Mouse (Mus musculus) midbrain, embryonic 15.5 days (tissue): ENCODE results near the gene Ddx54. TPM values are rescaled to one million over a fixed set of nuclear protein-coding genes. Genes with fewer than 3 reads are reported as not detected.

Source experiments
- ATAC-seq: fragments of 200-750 bp; cut with Nextera tagmentation; replicated peaks from 2 replicates; pipeline ENCODE4 v1.8.0; 2017; ENCODE audit warnings: moderate TSS enrichment
- H3K27ac ChIP-seq: fragments of 300-500 bp; sonication (generic); 2 replicates; pipeline ENCODE4 v1.5.1; 2015; ENCODE audit warnings: mild to moderate bottlenecking, inconsistent platforms
- H3K27me3 ChIP-seq: fragments of 300-500 bp; sonication (generic); replicated peaks from 2 replicates; pipeline ENCODE4 v1.6.1; 2015; ENCODE audit warnings: inconsistent platforms
- H3K36me3 ChIP-seq: fragments of 300-500 bp; sonication (generic); replicated peaks from 2 replicates; pipeline ENCODE4 v1.6.1; 2015; ENCODE audit warnings: inconsistent platforms
- H3K4me1 ChIP-seq: fragments of 300-500 bp; sonication (generic); 2 replicates; pipeline ENCODE4 v1.6.1; 2015; ENCODE audit warnings: inconsistent platforms
- H3K4me2 ChIP-seq: fragments of 300-500 bp; sonication (generic); 2 replicates; pipeline ENCODE4 v1.6.1; 2015; ENCODE audit warnings: inconsistent platforms, mild to moderate bottlenecking, moderate library complexity
- H3K4me3 ChIP-seq: fragments of 300-500 bp; sonication (generic); 2 replicates; pipeline ENCODE4 v1.5.1; 2015; ENCODE audit warnings: mild to moderate bottlenecking, inconsistent platforms
- H3K9ac ChIP-seq: fragments of 300-500 bp; sonication (generic); 2 replicates; pipeline ENCODE4 v1.6.1; 2015; ENCODE audit warnings: mild to moderate bottlenecking, inconsistent platforms
- H3K9me3 ChIP-seq: fragments of 300-500 bp; sonication (generic); 2 replicates; pipeline ENCODE4 v1.6.1; 2016; ENCODE audit warnings: inconsistent platforms
- WGBS: fragments of 180-500 bp; shearing (Covaris S2); methylation state at CpG from one replicate; pipeline ENCODE4 v1.1.7; 2015; ENCODE audit warnings: mixed read lengths; 5-methylcytosine and 5-hydroxymethylcytosine counted together
- polyA plus RNA-seq: library from polyadenylated mRNA; unstranded; fragments of >200 nt; fragmentation: Nextera tagmentation; extraction: Ambion mirVana; gene quantifications from 2 replicates; pipeline ENCODE4 v1.2.1, GENCODE M21; 2015

Gene Ddx54
- polyA plus RNA-seq, 1 experiment from 2014 or later = 39.9 TPM

- 0 out of 2 replicates have a peak, but pooled peaks cover under 1% of the 10 kb centered on the region for H3K27me3 ChIP-seq
- ATAC-seq = no peak
- H3K4me2 ChIP-seq = no peak overlapping the region
- 85% methylated on average over 5 of the region's 5 CpGs for whole genome bisulfite sequencing
- no peak overlapping the region for H3K27ac ChIP-seq
- no peak overlapping the region for H3K4me3 ChIP-seq
- no peaks in the 10 kb centered on the region for H3K36me3 ChIP-seq
- H3K9ac ChIP-seq = no peak overlapping the region
- peaks cover 5% of the 10 kb centered on the region for H3K4me1 ChIP-seq
- no peaks in the 10 kb centered on the region for H3K9me3 ChIP-seq
Measured at GRCm38 (mm10) chr5:120635633-120636032, 23.1 kb downstream of the Ddx54 start.

- Histone ChIP-seq H3K4me1 (no peaks in the 10 kb centered on the region), H3K27ac (no peak overlapping the region), H3K9ac (no peak overlapping the region), H3K4me3 (no peak overlapping the region), H3K9me3 (no peaks in the 10 kb centered on the region), H3K4me2 (no peak overlapping the region), H3K27me3 (no peaks in the 10 kb centered on the region), H3K36me3 (no peaks in the 10 kb centered on the region)
- WGBS = 92% methylated on average over 7 of the region's 7 CpGs
- ATAC-seq = no peak
Measured at GRCm38 (mm10) chr5:120640094-120640493, 27.6 kb downstream of the Ddx54 start.

DNA sequence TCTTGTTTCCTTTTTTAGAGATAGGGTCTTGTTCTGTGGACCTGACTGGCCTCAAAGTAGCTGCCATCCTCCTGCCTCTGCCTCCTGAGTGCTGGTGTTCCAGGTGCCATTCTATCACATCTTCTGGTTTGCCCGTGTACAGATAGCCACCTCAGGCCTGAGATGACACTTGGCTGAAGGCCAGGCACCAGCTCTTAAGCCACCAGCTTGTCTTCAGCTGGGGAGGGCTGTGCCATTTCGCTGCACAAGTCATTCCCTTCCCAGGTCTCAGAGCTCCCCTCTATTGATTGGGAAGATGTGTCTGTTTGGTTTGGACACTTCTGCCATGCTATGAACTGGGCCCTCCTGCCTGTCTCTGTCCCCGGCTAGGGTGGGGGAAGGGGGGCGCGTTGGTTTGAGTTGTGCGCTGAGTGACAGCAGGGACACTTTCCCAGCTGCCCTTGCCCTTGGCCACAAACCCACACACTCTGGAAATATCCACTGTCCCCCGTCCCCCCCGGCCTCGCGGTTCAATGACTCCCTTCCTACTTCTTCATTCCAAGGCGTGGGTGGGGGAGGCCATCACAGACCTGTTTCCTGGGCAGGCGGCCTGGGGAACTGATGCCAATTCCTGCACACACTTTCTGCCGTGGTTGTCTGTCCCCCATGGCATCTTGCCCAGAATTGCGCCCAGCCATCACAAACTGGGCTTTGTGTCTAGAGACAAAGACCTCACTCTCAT, 31.0 kb downstream of the Ddx54 start:
- Histone ChIP-seq H3K9ac (no peak overlapping the region), H3K36me3 (no peaks in the 10 kb centered on the region), H3K9me3 (no peaks in the 10 kb centered on the region), H3K27me3 (peaks cover 10% of the 10 kb centered on the region), H3K4me3 (no peak overlapping the region), H3K4me2 (no peak overlapping the region), H3K27ac (no peak overlapping the region), H3K4me1 (peaks cover 2% of the 10 kb centered on the region)
- no peak for ATAC-seq
- 77% methylated on average over 14 of the region's 14 CpGs for WGBS

GRCm38 (mm10) chr5:120644227-120644626, 31.7 kb downstream of the Ddx54 start:
- Histone ChIP-seq H3K27ac (no peak overlapping the region), H3K9me3 (no peaks in the 10 kb centered on the region), H3K4me3 (no peak overlapping the region), H3K9ac (no peak overlapping the region), H3K36me3 (no peaks in the 10 kb centered on the region), H3K4me1 (peaks cover 9% of the 10 kb centered on the region), H3K4me2 (no peak overlapping the region), H3K27me3 (peaks cover 17% of the 10 kb centered on the region)
- ATAC-seq = no peak
- 82% methylated on average over 3 of the region's 3 CpGs for WGBS

GRCm38 (mm10) chr5:120645851-120646250, 33.3 kb downstream of the Ddx54 start:
- no peaks in the 10 kb centered on the region for H3K9me3 ChIP-seq

DNA sequence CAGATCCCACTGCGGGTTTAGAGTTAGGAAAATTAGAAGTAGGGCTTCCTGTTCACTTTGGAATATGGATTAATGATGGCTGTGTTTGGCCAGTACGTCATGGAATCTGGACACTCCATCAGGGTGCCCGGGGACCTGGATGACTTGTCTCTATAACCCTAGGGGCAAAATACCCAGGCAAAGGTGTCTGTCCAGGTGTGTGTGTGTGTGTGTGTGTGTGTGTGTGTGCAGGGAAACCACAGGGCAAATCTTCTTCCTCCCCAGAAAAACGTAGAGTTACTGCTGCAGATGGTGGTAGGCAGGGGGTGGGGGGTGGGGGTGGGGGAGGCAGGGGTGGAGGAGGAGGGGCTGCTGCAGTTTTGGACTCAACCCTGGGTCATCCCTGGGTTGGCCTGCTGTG, 34.8 kb downstream of the Ddx54 start:
- ATAC-seq = no peak
- Histone ChIP-seq H3K36me3 (no peaks in the 10 kb centered on the region), H3K27me3 (peaks cover 34% of the 10 kb centered on the region), H3K4me2 (no peak overlapping the region), H3K4me3 (no peak overlapping the region), H3K9me3 (no peaks in the 10 kb centered on the region), H3K4me1 (peaks cover 13% of the 10 kb centered on the region), H3K27ac (no peak overlapping the region), H3K9ac (no peak overlapping the region)
- WGBS = 88% methylated on average over 3 of the region's 4 CpGs

More at GRCm38 (mm10) chr5:120645851-120646250, 33.3 kb downstream of the Ddx54 start:
- 50% methylated on average over 6 of the region's 6 CpGs for WGBS
- peaks cover 33% of the 10 kb centered on the region for H3K27me3 ChIP-seq
- H3K4me2 ChIP-seq = no peak overlapping the region
- H3K4me1 ChIP-seq = peaks cover 13% of the 10 kb centered on the region
- H3K4me3 ChIP-seq = no peak overlapping the region
- no peaks in the 10 kb centered on the region for H3K36me3 ChIP-seq
- H3K9ac ChIP-seq = no peak overlapping the region
- ATAC-seq = no peak
- H3K27ac ChIP-seq = no peak overlapping the region

- H3K4me2 ChIP-seq = no peak overlapping the region
Measured at GRCm38 (mm10) chr5:120647814-120648491, 35.4 kb downstream of the Ddx54 start.

GRCm38 (mm10) chr5:120648569-120649373, 36.2 kb downstream of the Ddx54 start, which contains the start of gene Rasal1:
Gene Rasal1 (plus strand): TSS chr5:120648812.
- Histone ChIP-seq H3K27me3 (peaks cover 34% of the 10 kb centered on the region), H3K9me3 (no peaks in the 10 kb centered on the region), H3K4me3 (peak within 1 kb of the TSS; percentile 27), H3K27ac (no peak within 1 kb of the TSS), H3K4me2 (peak within 1 kb of the TSS; percentile 52), H3K9ac (peak within 1 kb of the TSS; percentile 22; the same call in 1 of the 2 replicates), H3K36me3 (no peaks in the 10 kb centered on the region), H3K4me1 (peaks cover 13% of the 10 kb centered on the region)
- peak; percentile 39; the same call in 1 of the 2 replicates for ATAC-seq
- WGBS = under 1% methylated on average over 51 of the region's 53 CpGs

More at GRCm38 (mm10) chr5:120647814-120648491, 35.4 kb downstream of the Ddx54 start:
- ATAC-seq = no peak
- Histone ChIP-seq H3K9me3 (no peaks in the 10 kb centered on the region), H3K9ac (no peak overlapping the region), H3K4me1 (peaks cover 13% of the 10 kb centered on the region), H3K27ac (no peak overlapping the region), H3K4me3 (no peak overlapping the region), H3K27me3 (peaks cover 34% of the 10 kb centered on the region), H3K36me3 (no peaks in the 10 kb centered on the region)
- 41% methylated on average over 12 of the region's 12 CpGs for WGBS

GRCm38 (mm10) chr5:120649374-120649933, 36.9 kb downstream of the Ddx54 start:
- peaks cover 13% of the 10 kb centered on the region for H3K4me1 ChIP-seq
- peak; percentile 45; the same call in 1 of the 2 replicates for ATAC-seq
- peak overlapping the region; percentile 27 for H3K4me3 ChIP-seq
- peak overlapping the region; percentile 52 for H3K4me2 ChIP-seq
- H3K36me3 ChIP-seq = no peaks in the 10 kb centered on the region
- 4% methylated on average over 21 of the region's 21 CpGs for WGBS
- no peak overlapping the region for H3K27ac ChIP-seq
- no peak overlapping the region; the same call in 1 of the 2 replicates for H3K9ac ChIP-seq
- H3K27me3 ChIP-seq = peaks cover 34% of the 10 kb centered on the region
- no peaks in the 10 kb centered on the region for H3K9me3 ChIP-seq

GRCm38 (mm10) chr5:120649938-120650337, 37.4 kb downstream of the Ddx54 start:
- 27% methylated on average over 13 of the region's 13 CpGs for WGBS
- no peak overlapping the region for H3K9ac ChIP-seq
- H3K4me2 ChIP-seq = 0 out of 2 replicates have a peak overlapping the region, but pooled peaks have one; percentile 52
- H3K27ac ChIP-seq = no peak overlapping the region
- H3K4me3 ChIP-seq = no peak overlapping the region
- no peaks in the 10 kb centered on the region for H3K9me3 ChIP-seq
- peaks cover 34% of the 10 kb centered on the region for H3K27me3 ChIP-seq
- H3K4me1 ChIP-seq = peaks cover 13% of the 10 kb centered on the region
- no peaks in the 10 kb centered on the region for H3K36me3 ChIP-seq
- ATAC-seq = no peak

DNA sequence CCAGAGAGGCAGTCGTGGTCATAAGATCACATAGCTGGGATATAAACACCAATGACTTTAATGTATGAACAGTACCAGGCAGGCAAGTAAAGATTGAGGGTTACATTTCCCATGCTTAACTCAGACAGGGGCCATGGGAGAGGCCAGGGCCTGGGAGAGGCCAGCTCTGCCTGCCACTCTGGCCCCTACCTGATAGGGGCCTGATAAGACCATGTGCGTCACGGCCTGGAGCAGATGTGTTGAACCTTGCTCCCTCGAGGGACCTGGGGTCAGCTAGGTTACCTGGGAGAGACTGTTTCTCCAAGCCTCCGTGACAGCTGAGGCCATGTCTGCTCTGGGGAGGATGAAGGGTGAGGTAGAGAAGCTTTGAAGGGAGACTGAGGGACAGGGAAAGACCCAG, 38.7 kb downstream of the Ddx54 start:
- no peak for ATAC-seq
- Histone ChIP-seq H3K9ac (no peak overlapping the region), H3K9me3 (no peaks in the 10 kb centered on the region), H3K27ac (no peak overlapping the region), H3K4me1 (peaks cover 13% of the 10 kb centered on the region), H3K4me2 (no peak overlapping the region), H3K27me3 (peaks cover 34% of the 10 kb centered on the region), H3K36me3 (no peaks in the 10 kb centered on the region), H3K4me3 (no peak overlapping the region)
- WGBS = 87% methylated on average over 5 of the region's 5 CpGs
